Mouse (Mus musculus): Measurements from ENCODE around the gene Syngap1.
"Not testable (repeated sequence)": the region's sequence is repeated elsewhere in the genome, so short reads cannot be mapped to it uniquely, and the experiment has no call there.

- not testable (repeated sequence) for TF ChIP-seq POLR2A (IDR thresholded peaks at IDR 0.05; ENCODE audit: borderline replicate concordance, control insufficient read depth, low read depth, low read length); CTCF (IDR thresholded peaks at IDR 0.05; ENCODE audit: control insufficient read depth, insufficient read depth, low read length)
Observed at GRCm38 (mm10) chr17:26917560-26917959, 23.5 kb upstream of the Syngap1 start.
